Mouse (Mus musculus): Measurements from ENCODE around the gene Adm2. TPM values are rescaled to one million over a fixed set of nuclear protein-coding genes. Genes with fewer than 3 reads are reported as not detected.

Adm2 gene
- polyA plus RNA-seq, 2 experiments: 0.52 to 0.74 TPM

- H3K9ac ChIP-seq (ENCODE audit: low read depth, low read length, severe bottlenecking): no peak overlapping the region
- DNase-seq (ENCODE audit: low spot score): no peak
- H3K4me3 ChIP-seq (replicated peaks; ENCODE audit: low read length): no peak overlapping the region
- peaks cover 91% of the 10 kb centered on the region for H3K36me3 ChIP-seq (ENCODE audit: control insufficient read depth, insufficient read depth, low read length)
- no peaks in the 10 kb centered on the region for H3K27me3 ChIP-seq (ENCODE audit: control insufficient read depth, insufficient read depth, low read length)
- ATAC-seq (ENCODE audit: low FRiP score, low read depth): no peak
- no peaks in the 10 kb centered on the region for H3K4me1 ChIP-seq (ENCODE audit: control insufficient read depth, insufficient read depth, low read length)
- H3K9me3 ChIP-seq (ENCODE audit: control insufficient read depth, low read length): no peaks in the 10 kb centered on the region
- 90% methylated on average over 3 of the region's 3 CpGs for WGBS
- H3K27ac ChIP-seq (replicated peaks; ENCODE audit: low read depth, low read length): no peak overlapping the region
- TF ChIP-seq POLR2A (IDR thresholded peaks at IDR 0.05; ENCODE audit: borderline replicate concordance, extremely low read depth, insufficient read depth, insufficient read length): no peak
- no peak overlapping the region for H3K4me2 ChIP-seq (replicated peaks; ENCODE audit: low read depth, low read length, severe bottlenecking)
Observed at GRCm38 (mm10) chr15:89291521-89291920, 31.0 kb upstream of the Adm2 start.

GRCm38 (mm10) chr15:89292795-89293194 is 29.7 kb upstream of the Adm2 start:
- H3K27me3 ChIP-seq (ENCODE audit: control insufficient read depth, insufficient read depth, low read length): no peaks in the 10 kb centered on the region
- H3K9me3 ChIP-seq (ENCODE audit: control insufficient read depth, low read length): no peaks in the 10 kb centered on the region
- H3K36me3 ChIP-seq (ENCODE audit: control insufficient read depth, insufficient read depth, low read length): peaks cover 90% of the 10 kb centered on the region
- H3K9ac ChIP-seq (ENCODE audit: low read depth, low read length, severe bottlenecking): no peak overlapping the region
- no peak overlapping the region for H3K4me2 ChIP-seq (replicated peaks; ENCODE audit: low read depth, low read length, severe bottlenecking)
- TF ChIP-seq POLR2A (IDR thresholded peaks at IDR 0.05; ENCODE audit: borderline replicate concordance, extremely low read depth, insufficient read depth, insufficient read length): no peak
- H3K4me3 ChIP-seq (replicated peaks; ENCODE audit: low read length): no peak overlapping the region
- DNase-seq (ENCODE audit: low spot score) (no peak), ATAC-seq (ENCODE audit: low FRiP score, low read depth) (no peak)
- 85% methylated on average over 2 of the region's 2 CpGs for WGBS
- H3K27ac ChIP-seq (replicated peaks; ENCODE audit: low read depth, low read length): no peak overlapping the region
- H3K4me1 ChIP-seq (ENCODE audit: control insufficient read depth, insufficient read depth, low read length): no peaks in the 10 kb centered on the region

GRCm38 (mm10) chr15:89293778-89294177 is 28.7 kb upstream of the Adm2 start:
- Histone ChIP-seq H3K36me3 (ENCODE audit: control insufficient read depth, insufficient read depth, low read length) (peaks cover 88% of the 10 kb centered on the region), H3K9ac (ENCODE audit: low read depth, low read length, severe bottlenecking) (no peak overlapping the region), H3K4me2 (replicated peaks; ENCODE audit: low read depth, low read length, severe bottlenecking) (no peak overlapping the region), H3K4me1 (ENCODE audit: control insufficient read depth, insufficient read depth, low read length) (no peaks in the 10 kb centered on the region), H3K27me3 (ENCODE audit: control insufficient read depth, insufficient read depth, low read length) (no peaks in the 10 kb centered on the region), H3K27ac (replicated peaks; ENCODE audit: low read depth, low read length) (no peak overlapping the region), H3K4me3 (replicated peaks; ENCODE audit: low read length) (no peak overlapping the region), H3K9me3 (ENCODE audit: control insufficient read depth, low read length) (no peaks in the 10 kb centered on the region)
- TF ChIP-seq POLR2A (IDR thresholded peaks at IDR 0.05; ENCODE audit: borderline replicate concordance, extremely low read depth, insufficient read depth, insufficient read length): no peak
- ATAC-seq (ENCODE audit: low FRiP score, low read depth) (no peak), DNase-seq (ENCODE audit: low spot score) (no peak)
- WGBS: 96% methylated on average over 10 of the region's 10 CpGs

GRCm38 (mm10) chr15:89295580-89296165 is 26.8 kb upstream of the Adm2 start:
- WGBS: 91% methylated on average over 8 of the region's 8 CpGs
- Histone ChIP-seq H3K27ac (replicated peaks; ENCODE audit: low read depth, low read length) (no peak overlapping the region), H3K36me3 (ENCODE audit: control insufficient read depth, insufficient read depth, low read length) (peaks cover 88% of the 10 kb centered on the region), H3K4me3 (replicated peaks; ENCODE audit: low read length) (no peak overlapping the region), H3K27me3 (ENCODE audit: control insufficient read depth, insufficient read depth, low read length) (no peaks in the 10 kb centered on the region), H3K9me3 (ENCODE audit: control insufficient read depth, low read length) (no peaks in the 10 kb centered on the region), H3K9ac (ENCODE audit: low read depth, low read length, severe bottlenecking) (no peak overlapping the region), H3K4me2 (replicated peaks; ENCODE audit: low read depth, low read length, severe bottlenecking) (no peak overlapping the region), H3K4me1 (ENCODE audit: control insufficient read depth, insufficient read depth, low read length) (no peaks in the 10 kb centered on the region)
- ATAC-seq (ENCODE audit: low FRiP score, low read depth): no peak
- no peak for TF ChIP-seq POLR2A (IDR thresholded peaks at IDR 0.05; ENCODE audit: borderline replicate concordance, extremely low read depth, insufficient read depth, insufficient read length)
- DNase-seq (ENCODE audit: low spot score): no peak

DNA sequence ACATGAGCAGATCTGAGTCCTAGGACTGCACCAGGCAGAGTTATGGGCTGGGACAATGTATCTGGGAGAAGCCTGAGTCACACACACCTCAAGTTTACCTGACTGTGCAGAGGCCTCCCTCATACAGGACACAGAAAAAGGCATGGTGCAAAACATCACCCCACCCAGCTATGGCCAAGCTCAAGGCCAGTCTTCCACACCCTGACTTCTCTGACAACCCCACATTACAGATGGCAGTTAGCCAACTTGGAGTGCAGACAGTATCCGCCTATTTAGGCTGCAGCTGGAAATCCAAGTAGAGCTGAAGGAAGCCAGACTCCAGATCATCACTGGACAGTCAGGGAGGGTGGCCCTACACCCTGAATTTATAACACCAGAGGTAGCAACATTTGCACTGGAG is 26.1 kb upstream of the Adm2 start:
- no peak overlapping the region for H3K4me3 ChIP-seq (replicated peaks; ENCODE audit: low read length)
- ATAC-seq (ENCODE audit: low FRiP score, low read depth): no peak; the same call in 1 of the 2 replicates
- WGBS: 64% methylated on average over 1 of the region's 1 CpGs
- no peak overlapping the region for H3K9ac ChIP-seq (ENCODE audit: low read depth, low read length, severe bottlenecking)
- H3K4me1 ChIP-seq (ENCODE audit: control insufficient read depth, insufficient read depth, low read length): no peaks in the 10 kb centered on the region
- no peak overlapping the region for H3K27ac ChIP-seq (replicated peaks; ENCODE audit: low read depth, low read length)
- H3K36me3 ChIP-seq (ENCODE audit: control insufficient read depth, insufficient read depth, low read length): peaks cover 92% of the 10 kb centered on the region
- no peaks in the 10 kb centered on the region for H3K9me3 ChIP-seq (ENCODE audit: control insufficient read depth, low read length)
- H3K27me3 ChIP-seq (ENCODE audit: control insufficient read depth, insufficient read depth, low read length): no peaks in the 10 kb centered on the region
- DNase-seq (ENCODE audit: low spot score): no peak
- no peak for TF ChIP-seq POLR2A (IDR thresholded peaks at IDR 0.05; ENCODE audit: borderline replicate concordance, extremely low read depth, insufficient read depth, insufficient read length)
- H3K4me2 ChIP-seq (replicated peaks; ENCODE audit: low read depth, low read length, severe bottlenecking): no peak overlapping the region

DNA sequence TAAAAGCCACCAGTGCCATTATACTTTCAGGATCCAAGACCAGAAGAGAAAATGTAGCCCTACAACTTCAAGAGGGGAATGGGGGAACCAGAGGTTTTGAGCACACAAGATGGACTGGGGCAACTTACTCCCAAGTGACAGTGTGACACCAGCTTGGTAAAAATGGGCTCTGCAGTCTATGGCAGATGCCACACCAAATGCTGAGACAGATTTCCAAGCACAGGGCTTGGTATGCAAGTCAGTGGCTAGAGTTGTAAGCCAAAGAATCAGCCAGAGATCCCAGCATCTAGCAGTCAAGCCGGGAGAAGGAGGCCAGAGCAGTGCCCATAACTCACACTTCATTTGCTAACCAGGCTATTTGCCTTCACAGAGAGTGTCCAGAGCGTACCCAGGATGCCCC is 24.8 kb upstream of the Adm2 start:
- Histone ChIP-seq H3K4me3 (replicated peaks; ENCODE audit: low read length) (no peak overlapping the region), H3K4me2 (replicated peaks; ENCODE audit: low read depth, low read length, severe bottlenecking) (no peak overlapping the region), H3K27ac (replicated peaks; ENCODE audit: low read depth, low read length) (no peak overlapping the region), H3K27me3 (ENCODE audit: control insufficient read depth, insufficient read depth, low read length) (no peaks in the 10 kb centered on the region), H3K36me3 (ENCODE audit: control insufficient read depth, insufficient read depth, low read length) (peaks cover 92% of the 10 kb centered on the region), H3K9ac (ENCODE audit: low read depth, low read length, severe bottlenecking) (no peak overlapping the region), H3K4me1 (ENCODE audit: control insufficient read depth, insufficient read depth, low read length) (no peaks in the 10 kb centered on the region), H3K9me3 (ENCODE audit: control insufficient read depth, low read length) (no peaks in the 10 kb centered on the region)
- WGBS: 94% methylated on average over 2 of the region's 2 CpGs
- no peak for TF ChIP-seq POLR2A (IDR thresholded peaks at IDR 0.05; ENCODE audit: borderline replicate concordance, extremely low read depth, insufficient read depth, insufficient read length)
- DNase-seq (ENCODE audit: low spot score) (no peak), ATAC-seq (ENCODE audit: low FRiP score, low read depth) (no peak)
